Mouse (Mus musculus): ENCODE results near the gene Abhd17a.

DNA sequence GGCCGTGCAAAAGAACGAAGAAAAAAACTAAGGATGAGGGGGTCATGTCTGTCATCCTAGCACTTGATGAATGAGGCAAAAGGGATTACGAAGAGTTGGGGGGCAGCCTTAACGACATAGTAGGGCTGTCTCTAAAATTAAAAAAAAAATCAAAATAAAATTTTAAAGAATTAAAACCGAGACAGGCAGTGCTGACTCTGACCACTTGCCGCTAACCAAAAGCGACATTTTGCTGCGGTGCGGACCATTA lies 31.5 kb upstream of the Abhd17a start:
- TF ChIP-seq POLR2A (IDR thresholded peaks at IDR 0.05; ENCODE audit: control insufficient read depth, extremely low read depth, insufficient read depth, low read length, poor library complexity) (no peak), CTCF (IDR thresholded peaks at IDR 0.05; ENCODE audit: borderline replicate concordance, control insufficient read depth, extremely low read depth, insufficient read depth, low read length, poor library complexity) (no peak)

All from thymus, adult 2 months (tissue).